Mouse (Mus musculus) testis, adult 2 months (tissue): ENCODE data around the gene Gigyf1.

Experiments used
- CTCF ChIP-seq: fragments of 200-500 bp; IDR thresholded peaks from 2 replicates; pipeline ENCODE4 v1.5.1; 2012; ENCODE audit warnings: low read depth, mild to moderate bottlenecking, inconsistent platforms, low read length, moderate library complexity; ENCODE audit not compliant: control insufficient read depth, insufficient read depth, insufficient replicate concordance
- POLR2A ChIP-seq: fragments of 200-500 bp; IDR thresholded peaks from 2 replicates; pipeline ENCODE4 v1.6.1; 2012; ENCODE audit warnings: low read depth, mild to moderate bottlenecking, inconsistent platforms, low read length, moderate library complexity; ENCODE audit not compliant: control insufficient read depth

GRCm38 (mm10) chr5:137493831-137494230 is 24.5 kb upstream of the Gigyf1 start:
- no peak for TF ChIP-seq POLR2A
- no peak for TF ChIP-seq CTCF
